Mouse (Mus musculus): ENCODE data around the gene Vav3. TPM values are rescaled to one million over a fixed set of nuclear protein-coding genes. Genes with fewer than 3 reads are reported as not detected.

The Vav3 gene
- polyA plus RNA-seq, 1 experiment from 2014 or later = 24.8 TPM

GRCm38 (mm10) chr3:109573549-109574146 lies 233.2 kb downstream of the Vav3 start:
- Histone ChIP-seq H3K4me1 (replicated peaks) (peaks cover 4% of the 10 kb centered on the region), H3K9ac (no peak overlapping the region), H3K36me3 (no peaks in the 10 kb centered on the region; the same call in 1 of the 2 replicates), H3K27ac (no peak overlapping the region), H3K4me2 (no peak overlapping the region), H3K9me3 (no peaks in the 10 kb centered on the region), H3K4me3 (no peak overlapping the region), H3K27me3 (no peaks in the 10 kb centered on the region)
- ATAC-seq (ENCODE audit: low FRiP score) = no peak
- 71% methylated on average over 10 of the region's 10 CpGs for WGBS

- no peaks in the 10 kb centered on the region for H3K27me3 ChIP-seq
- H3K4me1 ChIP-seq (replicated peaks) = no peaks in the 10 kb centered on the region
- WGBS = 74% methylated on average over 6 of the region's 6 CpGs
- no peak for ATAC-seq (ENCODE audit: low FRiP score)
- no peaks in the 10 kb centered on the region for H3K9me3 ChIP-seq
- no peak overlapping the region for H3K9ac ChIP-seq
- H3K4me3 ChIP-seq = no peak overlapping the region
- no peak overlapping the region for H3K27ac ChIP-seq
- no peaks in the 10 kb centered on the region; the same call in 1 of the 2 replicates for H3K36me3 ChIP-seq
- no peak overlapping the region for H3K4me2 ChIP-seq
Observed at GRCm38 (mm10) chr3:109574161-109574560, 233.7 kb downstream of the Vav3 start.

- Histone ChIP-seq H3K9ac (no peak overlapping the region), H3K27ac (no peak overlapping the region), H3K27me3 (no peaks in the 10 kb centered on the region), H3K4me1 (replicated peaks) (no peaks in the 10 kb centered on the region), H3K4me2 (no peak overlapping the region), H3K36me3 (no peaks in the 10 kb centered on the region; the same call in 1 of the 2 replicates), H3K4me3 (no peak overlapping the region), H3K9me3 (no peaks in the 10 kb centered on the region)
- no peak for ATAC-seq (ENCODE audit: low FRiP score)
- WGBS = 89% methylated on average over 3 of the region's 3 CpGs
Observed at GRCm38 (mm10) chr3:109578347-109578746, 237.9 kb downstream of the Vav3 start.

GRCm38 (mm10) chr3:109578983-109579382 lies 238.5 kb downstream of the Vav3 start:
- H3K4me2 ChIP-seq = no peak overlapping the region
- ATAC-seq (ENCODE audit: low FRiP score) = no peak
- WGBS = 78% methylated on average over 7 of the region's 7 CpGs

GRCm38 (mm10) chr3:109585946-109586345 lies 245.5 kb downstream of the Vav3 start:
- Histone ChIP-seq H3K27me3 (no peaks in the 10 kb centered on the region), H3K9me3 (no peaks in the 10 kb centered on the region)

More at GRCm38 (mm10) chr3:109578983-109579382, 238.5 kb downstream of the Vav3 start:
- Histone ChIP-seq H3K4me3 (no peak overlapping the region), H3K36me3 (no peaks in the 10 kb centered on the region; the same call in 1 of the 2 replicates), H3K27ac (no peak overlapping the region), H3K27me3 (no peaks in the 10 kb centered on the region), H3K9me3 (no peaks in the 10 kb centered on the region), H3K9ac (no peak overlapping the region), H3K4me1 (replicated peaks) (no peaks in the 10 kb centered on the region)

GRCm38 (mm10) chr3:109592970-109593369 lies 252.5 kb downstream of the Vav3 start:
- H3K4me3 ChIP-seq = no peak overlapping the region
- ATAC-seq (ENCODE audit: low FRiP score) = no peak
- H3K27ac ChIP-seq = no peak overlapping the region
- no peaks in the 10 kb centered on the region for H3K9me3 ChIP-seq
- H3K9ac ChIP-seq = no peak overlapping the region
- 65% methylated on average over 6 of the region's 6 CpGs for WGBS
- H3K4me2 ChIP-seq = no peak overlapping the region
- H3K4me1 ChIP-seq (replicated peaks) = no peaks in the 10 kb centered on the region; the same call in 1 of the 2 replicates
- no peaks in the 10 kb centered on the region for H3K36me3 ChIP-seq
- H3K27me3 ChIP-seq = no peaks in the 10 kb centered on the region

More at GRCm38 (mm10) chr3:109585946-109586345, 245.5 kb downstream of the Vav3 start:
- H3K36me3 ChIP-seq = no peaks in the 10 kb centered on the region
- no peaks in the 10 kb centered on the region for H3K4me1 ChIP-seq (replicated peaks)
- ATAC-seq (ENCODE audit: low FRiP score) = no peak
- no peak overlapping the region for H3K4me3 ChIP-seq
- no peak overlapping the region for H3K9ac ChIP-seq
- H3K4me2 ChIP-seq = no peak overlapping the region
- H3K27ac ChIP-seq = no peak overlapping the region

GRCm38 (mm10) chr3:109596084-109596483 lies 255.6 kb downstream of the Vav3 start:
- H3K27ac ChIP-seq = no peak overlapping the region
- H3K36me3 ChIP-seq = no peaks in the 10 kb centered on the region
- no peak overlapping the region for H3K4me3 ChIP-seq

GRCm38 (mm10) chr3:109600699-109601451 lies 260.4 kb downstream of the Vav3 start:
- H3K9me3 ChIP-seq = no peaks in the 10 kb centered on the region
- H3K4me2 ChIP-seq = no peak overlapping the region
- no peak overlapping the region for H3K4me3 ChIP-seq
- no peak overlapping the region for H3K9ac ChIP-seq
- H3K4me1 ChIP-seq (replicated peaks) = no peaks in the 10 kb centered on the region; the same call in 1 of the 2 replicates
- no peaks in the 10 kb centered on the region for H3K27me3 ChIP-seq
- no peak for ATAC-seq (ENCODE audit: low FRiP score)
- no peaks in the 10 kb centered on the region for H3K36me3 ChIP-seq
- no peak overlapping the region for H3K27ac ChIP-seq
- WGBS = 91% methylated on average over 4 of the region's 4 CpGs

More at GRCm38 (mm10) chr3:109596084-109596483, 255.6 kb downstream of the Vav3 start:
- no peaks in the 10 kb centered on the region for H3K9me3 ChIP-seq
- H3K4me1 ChIP-seq (replicated peaks) = no peaks in the 10 kb centered on the region; the same call in 1 of the 2 replicates
- no peaks in the 10 kb centered on the region for H3K27me3 ChIP-seq
- no peak overlapping the region for H3K9ac ChIP-seq
- no peak overlapping the region for H3K4me2 ChIP-seq
- ATAC-seq (ENCODE audit: low FRiP score) = no peak
- 81% methylated on average over 3 of the region's 3 CpGs for whole genome bisulfite sequencing

GRCm38 (mm10) chr3:109602753-109603152 lies 262.3 kb downstream of the Vav3 start:
- Histone ChIP-seq H3K27me3 (no peaks in the 10 kb centered on the region), H3K9ac (no peak overlapping the region), H3K4me3 (no peak overlapping the region), H3K9me3 (no peaks in the 10 kb centered on the region), H3K4me1 (replicated peaks) (no peaks in the 10 kb centered on the region), H3K4me2 (no peak overlapping the region), H3K36me3 (no peaks in the 10 kb centered on the region), H3K27ac (no peak overlapping the region)
- no peak for ATAC-seq (ENCODE audit: low FRiP score)
- 77% methylated on average over 1 of the region's 1 CpGs for WGBS

GRCm38 (mm10) chr3:109606121-109606520 lies 265.7 kb downstream of the Vav3 start:
- H3K27me3 ChIP-seq = no peaks in the 10 kb centered on the region
- H3K4me1 ChIP-seq (replicated peaks) = no peaks in the 10 kb centered on the region
- no peaks in the 10 kb centered on the region for H3K36me3 ChIP-seq
- no peak overlapping the region for H3K4me3 ChIP-seq
- H3K9me3 ChIP-seq = no peaks in the 10 kb centered on the region
- WGBS = 90% methylated on average over 2 of the region's 2 CpGs
- no peak for ATAC-seq (ENCODE audit: low FRiP score)
- no peak overlapping the region for H3K4me2 ChIP-seq
- no peak overlapping the region for H3K9ac ChIP-seq
- H3K27ac ChIP-seq = no peak overlapping the region

GRCm38 (mm10) chr3:109621721-109622120 lies 281.3 kb downstream of the Vav3 start:
- ATAC-seq (ENCODE audit: low FRiP score) = no peak
- H3K4me3 ChIP-seq = no peak overlapping the region
- 71% methylated on average over 3 of the region's 3 CpGs for WGBS
- H3K36me3 ChIP-seq = no peaks in the 10 kb centered on the region
- H3K9me3 ChIP-seq = no peaks in the 10 kb centered on the region
- no peaks in the 10 kb centered on the region for H3K4me1 ChIP-seq (replicated peaks)
- H3K4me2 ChIP-seq = no peak overlapping the region
- H3K9ac ChIP-seq = no peak overlapping the region
- no peak overlapping the region for H3K27ac ChIP-seq
- no peaks in the 10 kb centered on the region for H3K27me3 ChIP-seq

GRCm38 (mm10) chr3:109622361-109622760 lies 281.9 kb downstream of the Vav3 start:
- ATAC-seq (ENCODE audit: low FRiP score) = no peak
- Histone ChIP-seq H3K9ac (no peak overlapping the region), H3K4me2 (no peak overlapping the region), H3K4me1 (replicated peaks) (no peaks in the 10 kb centered on the region), H3K9me3 (no peaks in the 10 kb centered on the region), H3K4me3 (no peak overlapping the region), H3K27me3 (no peaks in the 10 kb centered on the region), H3K36me3 (no peaks in the 10 kb centered on the region), H3K27ac (no peak overlapping the region)
- WGBS = 65% methylated on average over 1 of the region's 1 CpGs

GRCm38 (mm10) chr3:109622816-109623215 lies 282.4 kb downstream of the Vav3 start:
- H3K9ac ChIP-seq = no peak overlapping the region

More at GRCm38 (mm10) chr3:109622816-109623215, 282.4 kb downstream of the Vav3 start:
- WGBS = 59% methylated on average over 1 of the region's 1 CpGs
- ATAC-seq (ENCODE audit: low FRiP score) = no peak
- H3K9me3 ChIP-seq = no peaks in the 10 kb centered on the region
- H3K4me2 ChIP-seq = no peak overlapping the region
- no peak overlapping the region for H3K27ac ChIP-seq
- H3K27me3 ChIP-seq = no peaks in the 10 kb centered on the region
- no peaks in the 10 kb centered on the region for H3K4me1 ChIP-seq (replicated peaks)
- H3K4me3 ChIP-seq = no peak overlapping the region
- H3K36me3 ChIP-seq = no peaks in the 10 kb centered on the region

Data from hindbrain, embryonic 13.5 days (tissue).